Mouse (Mus musculus) liver, embryonic 11.5 days (tissue): ENCODE results near the gene Aup1. TPM values are rescaled to one million over a fixed set of nuclear protein-coding genes. Genes with fewer than 3 reads are reported as not detected.
A peak's percentile ranks its signal among the peaks of the same experiment; 100 is the strongest.

ENCODE experiments used
- ATAC-seq: fragments of 200-750 bp; cut with Nextera tagmentation; replicated peaks from 2 replicates; pipeline ENCODE4 v1.8.0; 2017; ENCODE audit warnings: moderate number of reproducible peaks, mild to moderate bottlenecking, moderate TSS enrichment, moderate library complexity; ENCODE audit not compliant: low FRiP score
- DNase-seq: peaks from one replicate; pipeline ENCODE4 v3.0.0-alpha.2; 2017; ENCODE audit warnings: low spot score
- H3K27ac ChIP-seq: fragments of 300-500 bp; sonication (generic); 2 replicates; pipeline ENCODE4 v1.5.1; 2014; ENCODE audit warnings: mild to moderate bottlenecking, low read depth, low read length, control low read depth
- H3K27me3 ChIP-seq: fragments of 300-500 bp; sonication (generic); replicated peaks from 2 replicates; pipeline ENCODE4 v1.6.1; 2014; ENCODE audit warnings: low read length, mixed read lengths; ENCODE audit not compliant: control insufficient read depth, insufficient read depth
- H3K36me3 ChIP-seq: fragments of 300-500 bp; sonication (generic); 2 replicates; pipeline ENCODE4 v1.6.1; 2014; ENCODE audit warnings: mild to moderate bottlenecking, low read length, moderate library complexity, mixed read lengths; ENCODE audit not compliant: control insufficient read depth, insufficient read depth
- H3K4me1 ChIP-seq: fragments of 300-500 bp; sonication (generic); replicated peaks from 2 replicates; pipeline ENCODE4 v1.6.1; 2014; ENCODE audit warnings: low read length, mixed read lengths; ENCODE audit not compliant: control insufficient read depth, insufficient read depth
- H3K4me2 ChIP-seq: fragments of 300-500 bp; sonication (generic); 2 replicates; pipeline ENCODE4 v1.6.1; 2014; ENCODE audit warnings: mild to moderate bottlenecking, control low read depth, moderate library complexity
- H3K4me3 ChIP-seq: fragments of 300-500 bp; sonication (generic); 2 replicates; pipeline ENCODE4 v1.5.1; 2014; ENCODE audit warnings: low read depth, low read length, control low read depth
- H3K9ac ChIP-seq: fragments of 300-500 bp; sonication (generic); 2 replicates; pipeline ENCODE4 v1.6.1; 2014; ENCODE audit warnings: low read depth, low read length, control low read depth
- H3K9me3 ChIP-seq: fragments of 300-500 bp; sonication (generic); 2 replicates; pipeline ENCODE4 v1.6.1; 2016; ENCODE audit warnings: low read length, inconsistent platforms, mixed read lengths; ENCODE audit not compliant: control insufficient read depth
- WGBS: fragments of 180-500 bp; shearing (Covaris S2); extraction: QIAGEN DNeasy Blood & Tissue Kit; methylation state at CpG from one replicate; pipeline ENCODE4 v1.1.7; 2014; 5-methylcytosine and 5-hydroxymethylcytosine counted together
- polyA plus RNA-seq: library from polyadenylated mRNA; unstranded; fragments of >200 nt; fragmentation: Nextera tagmentation; extraction: Ambion mirVana; gene quantifications from 2 replicates; pipeline ENCODE4 v1.2.1, GENCODE M21; 2014

The Aup1 gene
- 220 and 230 TPM in 2 replicates for polyA plus RNA-seq

DNA sequence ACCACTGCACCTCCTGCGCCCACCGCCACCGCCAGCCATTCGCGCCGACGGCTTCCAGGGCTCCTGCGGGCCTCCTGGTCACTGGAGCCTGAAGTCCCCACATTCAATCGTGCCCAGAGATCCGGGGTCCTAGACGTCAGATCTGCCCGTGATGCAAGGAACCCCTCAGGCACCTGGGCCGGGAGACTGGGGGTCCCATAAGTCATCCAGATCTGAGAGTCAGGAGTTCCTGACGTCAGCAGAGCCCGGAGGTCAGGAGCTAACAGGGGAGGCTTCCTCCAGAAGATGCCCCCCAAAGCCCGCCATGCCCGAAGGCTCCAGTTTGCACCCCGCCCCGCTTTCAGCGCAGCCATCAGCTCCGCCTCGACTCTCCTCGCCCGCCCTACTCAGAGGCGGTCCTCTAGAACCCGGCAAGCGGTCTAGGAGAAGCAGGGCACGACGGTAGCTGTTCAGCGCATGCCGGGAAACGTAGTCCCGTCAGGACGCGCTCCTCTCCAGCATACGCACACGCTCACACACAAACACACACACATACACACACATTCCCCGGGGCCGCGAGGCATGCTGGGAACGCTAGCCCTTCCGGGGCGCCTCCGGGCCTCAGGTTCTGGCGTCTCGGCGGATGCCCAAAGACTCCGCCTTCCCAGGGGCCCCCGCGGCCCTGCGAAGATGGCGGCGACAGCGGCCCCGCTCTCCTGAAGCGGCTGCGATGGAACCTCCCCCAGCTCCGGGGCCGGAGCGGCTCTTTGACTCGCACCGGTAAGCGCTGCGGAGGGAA, at the start of gene Aup1:
Gene Aup1, plus strand, starts transcription at position 448 of the 778 bp plus-strand sequence.
- DNase-seq = peak; percentile 97
- Histone ChIP-seq H3K9me3 (no peaks in the 10 kb centered on the region), H3K36me3 (peaks cover 22% of the 10 kb centered on the region), H3K4me3 (peak within 1 kb of the TSS; percentile 79), H3K27ac (peak within 1 kb of the TSS; percentile 87), H3K9ac (peak within 1 kb of the TSS; percentile 94), H3K27me3 (no peaks in the 10 kb centered on the region), H3K4me2 (peak within 1 kb of the TSS; percentile 95), H3K4me1 (peaks cover 20% of the 10 kb centered on the region)
- peak; percentile 93 for ATAC-seq
- under 1% methylated on average over 64 of the region's 64 CpGs for WGBS

- Histone ChIP-seq H3K36me3 (no peaks in the 10 kb centered on the region), H3K9me3 (no peaks in the 10 kb centered on the region), H3K27ac (peak overlapping the region; percentile 25; the same call in 1 of the 2 replicates), H3K9ac (no peak overlapping the region), H3K27me3 (no peaks in the 10 kb centered on the region), H3K4me3 (no peak overlapping the region), H3K4me1 (peaks cover 14% of the 10 kb centered on the region), H3K4me2 (peak overlapping the region; percentile 10)
- ATAC-seq (0 out of 2 replicates have a peak, but pooled peaks have one; percentile 29), DNase-seq (no peak)
- 48% methylated on average over 7 of the region's 7 CpGs for WGBS
Observed at GRCm38 (mm10) chr6:83004872-83005271, 49.4 kb upstream of the Aup1 start.

DNA sequence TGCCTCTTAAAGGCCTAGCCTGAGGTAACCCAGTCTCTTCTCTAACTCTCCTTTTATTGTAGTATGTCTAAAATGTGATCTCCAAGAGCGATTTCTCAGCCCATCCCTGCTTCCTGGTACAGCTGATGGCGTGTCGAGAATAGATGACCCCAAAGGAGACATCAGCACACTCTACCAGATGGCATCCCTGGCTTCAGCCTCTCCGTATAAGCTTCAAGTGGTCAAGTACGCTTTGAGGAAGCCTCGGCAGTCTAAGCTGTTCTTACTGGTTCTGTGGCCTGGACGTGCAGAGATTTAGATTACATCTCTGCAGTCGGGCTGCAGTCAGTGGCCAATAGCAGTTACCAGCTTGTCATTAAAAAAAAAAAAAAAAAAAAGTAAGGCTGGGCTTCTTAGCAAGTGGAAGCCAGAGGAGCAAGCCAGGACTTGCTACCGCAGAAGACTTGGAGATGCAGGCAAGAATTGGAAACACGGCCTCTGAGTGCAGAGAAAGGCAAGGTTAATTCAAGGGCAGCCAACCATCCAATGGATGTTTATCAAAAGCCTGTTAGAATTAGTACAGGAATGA, 48.8 kb upstream of the Aup1 start:
- Histone ChIP-seq H3K4me3 (no peak overlapping the region), H3K27ac (0 out of 2 replicates have a peak overlapping the region, but pooled peaks have one; percentile 25), H3K9ac (no peak overlapping the region), H3K9me3 (no peaks in the 10 kb centered on the region), H3K27me3 (no peaks in the 10 kb centered on the region), H3K4me1 (peaks cover 19% of the 10 kb centered on the region), H3K36me3 (no peaks in the 10 kb centered on the region), H3K4me2 (no peak overlapping the region)
- DNase-seq (no peak), ATAC-seq (no peak)
- 71% methylated on average over 10 of the region's 10 CpGs for WGBS

GRCm38 (mm10) chr6:83006114-83006513, 48.2 kb upstream of the Aup1 start:
- Histone ChIP-seq H3K4me2 (no peak overlapping the region), H3K4me1 (peaks cover 25% of the 10 kb centered on the region), H3K9me3 (no peaks in the 10 kb centered on the region), H3K9ac (no peak overlapping the region), H3K36me3 (no peaks in the 10 kb centered on the region), H3K27ac (no peak overlapping the region), H3K27me3 (no peaks in the 10 kb centered on the region), H3K4me3 (no peak overlapping the region)
- DNase-seq (no peak), ATAC-seq (no peak)
- WGBS = 69% methylated on average over 6 of the region's 6 CpGs

DNA sequence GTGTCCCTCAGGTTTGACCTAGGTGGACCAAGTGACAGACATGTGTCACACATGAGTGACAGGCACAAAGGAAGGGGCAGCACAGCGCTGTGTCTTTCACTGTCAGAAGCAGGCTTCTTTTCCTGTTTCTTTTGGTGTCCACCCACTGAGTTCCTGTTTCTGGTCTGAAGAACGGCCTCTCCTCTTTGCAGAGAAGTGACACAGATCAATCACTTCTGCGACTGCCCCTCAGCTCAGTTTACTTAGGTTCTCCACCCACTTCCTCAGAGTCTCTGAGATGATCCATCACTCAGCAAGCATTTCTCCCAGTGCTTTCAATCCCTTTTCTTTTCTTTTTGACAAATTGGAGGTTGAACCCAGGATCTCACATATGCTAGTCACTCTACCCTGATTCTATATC, 45.7 kb upstream of the Aup1 start:
- Histone ChIP-seq H3K36me3 (no peaks in the 10 kb centered on the region), H3K4me3 (no peak overlapping the region), H3K9me3 (no peaks in the 10 kb centered on the region), H3K4me1 (peaks cover 37% of the 10 kb centered on the region), H3K9ac (no peak overlapping the region), H3K27ac (no peak overlapping the region; the same call in 1 of the 2 replicates), H3K27me3 (no peaks in the 10 kb centered on the region), H3K4me2 (no peak overlapping the region)
- WGBS = 19% methylated on average over 3 of the region's 3 CpGs
- DNase-seq = no peak
- ATAC-seq = no peak

GRCm38 (mm10) chr6:83010010-83010409, 44.3 kb upstream of the Aup1 start:
- no peak for DNase-seq
- Histone ChIP-seq H3K4me3 (0 out of 2 replicates have a peak overlapping the region, but pooled peaks have one; percentile 0), H3K36me3 (no peaks in the 10 kb centered on the region), H3K9ac (no peak overlapping the region; the same call in 1 of the 2 replicates), H3K4me2 (peak overlapping the region; percentile 31), H3K27me3 (no peaks in the 10 kb centered on the region), H3K4me1 (peaks cover 37% of the 10 kb centered on the region), H3K9me3 (no peaks in the 10 kb centered on the region), H3K27ac (peak overlapping the region; percentile 2; the same call in 1 of the 2 replicates)
- 32% methylated on average over 7 of the region's 7 CpGs for whole genome bisulfite sequencing
- ATAC-seq = 0 out of 2 replicates have a peak, but pooled peaks have one; percentile 14

DNA sequence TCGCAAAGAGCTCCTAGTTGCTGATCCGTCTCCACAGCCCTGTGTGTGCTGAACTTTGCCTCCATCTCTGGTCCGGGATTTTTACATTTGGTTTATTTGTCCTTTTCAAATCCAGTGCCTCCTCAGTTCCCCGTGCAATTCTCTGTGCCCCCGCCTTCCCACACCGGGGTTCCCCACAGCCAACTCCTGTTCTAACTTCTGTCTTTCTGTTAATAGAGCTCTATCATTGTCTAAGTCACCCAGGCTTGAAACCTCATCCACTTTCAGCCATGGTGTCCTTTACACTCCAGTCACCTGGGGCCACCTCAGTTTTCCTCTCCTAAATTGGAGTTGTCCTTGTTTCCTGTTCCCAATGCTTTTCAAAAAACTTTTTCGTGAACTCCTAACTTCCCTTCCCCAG, 43.1 kb upstream of the Aup1 start:
- Histone ChIP-seq H3K27me3 (no peaks in the 10 kb centered on the region), H3K27ac (0 out of 2 replicates have a peak overlapping the region, but pooled peaks have one; percentile 15), H3K9me3 (no peaks in the 10 kb centered on the region), H3K4me1 (peaks cover 36% of the 10 kb centered on the region), H3K4me2 (no peak overlapping the region; the same call in 1 of the 2 replicates), H3K9ac (no peak overlapping the region), H3K4me3 (no peak overlapping the region), H3K36me3 (no peaks in the 10 kb centered on the region)
- ATAC-seq (no peak), DNase-seq (no peak)
- 76% methylated on average over 7 of the region's 7 CpGs for WGBS

DNA sequence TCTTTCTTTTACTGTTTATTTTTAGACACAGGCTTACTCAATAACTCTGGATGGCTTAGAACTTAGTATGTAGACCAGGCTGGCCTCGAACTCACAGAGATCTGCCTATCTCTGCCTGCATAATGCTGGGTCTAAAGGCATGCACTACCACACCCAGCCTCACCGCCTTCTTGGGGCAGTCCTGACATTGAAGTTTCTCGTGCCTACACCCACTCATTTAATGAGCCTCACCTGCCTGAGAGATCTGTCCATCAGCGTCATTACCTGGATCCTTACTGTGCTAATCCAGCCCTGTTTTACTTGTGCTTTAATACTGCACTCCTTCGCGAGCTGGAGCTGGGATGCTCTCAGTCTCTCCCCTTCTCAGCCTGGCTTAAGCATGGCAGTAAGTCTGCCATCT, 42.6 kb upstream of the Aup1 start:
- 68% methylated on average over 6 of the region's 6 CpGs for WGBS
- Histone ChIP-seq H3K4me1 (peaks cover 38% of the 10 kb centered on the region), H3K9me3 (no peaks in the 10 kb centered on the region), H3K36me3 (no peaks in the 10 kb centered on the region), H3K9ac (no peak overlapping the region), H3K27ac (peak overlapping the region; percentile 41), H3K4me3 (no peak overlapping the region), H3K27me3 (no peaks in the 10 kb centered on the region), H3K4me2 (no peak overlapping the region)
- no peak for ATAC-seq
- DNase-seq = no peak
